Mouse (Mus musculus): ENCODE data around the gene Mapkap1. TPM values are rescaled to one million over a fixed set of nuclear protein-coding genes. Genes with fewer than 3 reads are reported as not detected.

Mapkap1 gene
- total RNA-seq, 2 experiments from 2014 or later, result 29.7 to 37.8 TPM

DNA sequence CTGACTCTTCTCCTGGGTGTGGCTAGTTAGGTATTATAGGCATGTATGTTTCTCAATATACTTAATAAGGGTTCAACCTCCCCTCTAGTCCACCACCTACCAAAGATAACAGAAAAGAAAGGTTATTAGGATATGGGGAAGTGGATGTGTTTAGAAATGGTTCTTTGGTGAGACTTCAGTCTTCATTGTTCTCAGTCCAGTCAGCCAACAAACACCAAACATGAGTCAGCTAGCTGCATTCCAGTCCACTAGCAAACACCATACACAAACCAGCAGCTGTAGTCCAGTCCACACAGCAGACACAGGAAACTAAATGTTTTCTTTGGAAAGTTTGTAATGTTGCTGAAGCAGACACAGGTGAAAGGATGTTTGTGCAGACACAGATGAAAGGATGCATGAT lies 121.9 kb downstream of the Mapkap1 start:
- ATAC-seq (ENCODE audit: poor library complexity, severe bottlenecking), result no peak

DNA sequence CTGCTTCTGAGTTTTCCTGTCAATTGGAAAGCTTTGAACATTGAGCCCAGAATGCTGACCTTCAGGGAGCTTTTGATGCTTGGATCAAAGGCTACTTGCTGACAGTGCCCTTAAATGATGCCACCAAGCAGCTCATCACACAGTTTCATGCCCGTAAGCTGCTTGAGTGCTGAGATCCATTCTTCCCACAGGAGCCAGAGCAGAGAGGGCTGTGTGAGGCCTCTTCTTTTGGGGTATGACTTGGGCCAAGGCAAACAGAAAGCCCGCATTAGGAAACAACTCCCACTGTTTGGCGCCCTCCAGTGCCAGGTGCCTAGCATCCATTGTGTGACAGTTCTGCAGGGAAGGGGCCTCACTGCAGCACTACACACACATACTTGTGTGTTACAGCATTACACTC lies 123.5 kb downstream of the Mapkap1 start:
- no peak for ATAC-seq (ENCODE audit: poor library complexity, severe bottlenecking)

DNA sequence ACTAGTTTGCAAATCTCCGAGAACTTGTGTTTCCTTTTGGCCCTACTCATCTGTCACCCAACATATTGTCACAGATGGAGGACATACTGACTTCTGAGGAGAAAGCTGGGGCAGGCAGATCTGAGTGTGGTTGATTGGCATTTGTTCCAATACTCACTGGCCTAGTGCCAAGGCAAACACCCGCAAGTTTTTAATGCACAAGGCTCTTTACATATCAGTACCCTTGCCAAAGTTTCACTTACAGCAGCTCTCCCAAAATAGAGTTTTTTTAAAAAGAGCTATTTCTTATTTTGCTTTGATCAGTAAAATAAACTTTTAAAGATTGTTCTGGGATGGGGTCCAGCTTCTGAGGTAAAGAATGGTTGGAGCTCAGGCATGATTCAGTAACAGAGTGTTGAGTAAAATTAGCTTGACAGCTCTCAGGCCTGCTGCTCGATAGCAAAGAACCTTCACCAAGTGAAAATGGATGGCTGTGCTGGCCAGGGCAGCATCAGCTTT lies 125.3 kb downstream of the Mapkap1 start:
- ATAC-seq (ENCODE audit: poor library complexity, severe bottlenecking), result no peak

DNA sequence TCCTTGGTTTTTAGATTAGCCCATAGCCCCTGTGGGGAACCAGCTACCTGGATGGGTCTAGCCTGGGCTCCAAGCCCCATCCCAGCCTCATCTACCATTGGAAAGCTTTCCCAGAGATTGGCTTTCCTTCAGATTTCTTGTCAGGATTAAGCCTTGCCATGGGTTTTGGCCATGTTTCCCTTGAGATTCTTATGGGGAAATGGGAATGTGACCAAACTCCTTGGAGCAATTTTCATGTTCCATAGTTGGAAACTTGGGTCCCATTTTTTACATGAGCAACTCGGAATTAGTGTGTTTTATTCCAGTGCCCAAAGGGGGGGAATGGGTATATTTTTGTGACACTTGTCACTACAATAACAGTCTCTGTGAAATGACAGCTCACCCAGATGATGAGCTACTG lies 125.8 kb downstream of the Mapkap1 start:
- no peak for ATAC-seq (ENCODE audit: poor library complexity, severe bottlenecking)

DNA sequence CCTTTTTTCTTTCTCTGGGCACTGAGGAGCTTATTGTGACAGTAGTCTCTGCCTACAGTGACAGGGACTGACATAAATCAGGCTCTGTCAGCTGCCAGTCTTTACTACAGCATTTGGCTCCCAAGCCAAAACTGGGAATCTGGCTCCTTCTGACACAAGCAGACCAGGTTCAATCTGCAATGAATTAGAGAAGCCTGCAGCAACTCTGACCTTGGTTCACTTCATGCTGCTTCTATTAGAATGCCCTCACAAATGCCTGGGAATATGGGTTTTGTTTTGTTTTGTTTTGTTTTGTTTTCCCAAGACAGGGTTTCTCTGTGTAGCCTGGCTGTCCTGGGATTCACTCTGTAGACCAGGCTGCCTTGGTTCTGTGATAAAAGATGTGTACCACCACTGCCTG lies 126.7 kb downstream of the Mapkap1 start:
- ATAC-seq (ENCODE audit: poor library complexity, severe bottlenecking), result no peak

DNA sequence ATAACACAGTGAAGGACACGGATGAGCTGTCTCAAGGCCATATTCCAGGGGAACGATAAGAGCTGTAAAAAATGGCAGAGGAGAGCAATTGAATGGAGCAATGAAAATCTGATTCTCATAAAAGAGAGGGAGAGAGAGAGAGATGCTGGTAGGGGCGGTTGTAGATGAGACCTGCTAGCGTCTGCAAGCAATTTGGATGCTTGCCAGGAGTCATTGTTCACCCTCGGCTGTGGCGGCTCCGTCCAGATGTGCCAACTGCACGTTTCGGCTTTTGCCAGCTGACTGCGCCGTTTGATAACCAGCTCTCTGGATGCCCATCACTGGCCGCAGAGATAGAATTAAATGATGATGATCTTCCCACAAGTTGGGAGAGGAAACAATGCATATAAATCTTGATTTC lies 128.4 kb downstream of the Mapkap1 start:
- no peak for ATAC-seq (ENCODE audit: poor library complexity, severe bottlenecking)

DNA sequence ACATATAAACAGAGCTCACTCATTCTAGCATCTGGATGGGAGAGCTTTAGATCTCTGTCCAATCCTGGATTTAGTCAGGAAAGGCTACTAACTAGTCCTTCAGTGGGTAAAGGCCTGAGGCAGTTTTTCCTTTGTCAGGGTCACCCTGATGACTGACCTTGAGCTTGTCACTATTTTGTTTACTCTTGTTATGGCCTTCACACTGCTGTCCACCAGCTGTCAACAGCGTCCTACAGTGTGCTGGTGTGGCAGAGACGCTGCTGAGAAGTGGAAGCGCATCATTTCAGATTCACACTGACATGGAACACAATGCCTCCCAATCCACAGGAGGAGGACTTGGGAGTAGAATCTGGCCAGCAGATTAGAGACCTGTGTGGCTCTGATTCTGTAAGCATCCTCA lies 130.8 kb downstream of the Mapkap1 start:
- no peak for ATAC-seq (ENCODE audit: poor library complexity, severe bottlenecking)

DNA sequence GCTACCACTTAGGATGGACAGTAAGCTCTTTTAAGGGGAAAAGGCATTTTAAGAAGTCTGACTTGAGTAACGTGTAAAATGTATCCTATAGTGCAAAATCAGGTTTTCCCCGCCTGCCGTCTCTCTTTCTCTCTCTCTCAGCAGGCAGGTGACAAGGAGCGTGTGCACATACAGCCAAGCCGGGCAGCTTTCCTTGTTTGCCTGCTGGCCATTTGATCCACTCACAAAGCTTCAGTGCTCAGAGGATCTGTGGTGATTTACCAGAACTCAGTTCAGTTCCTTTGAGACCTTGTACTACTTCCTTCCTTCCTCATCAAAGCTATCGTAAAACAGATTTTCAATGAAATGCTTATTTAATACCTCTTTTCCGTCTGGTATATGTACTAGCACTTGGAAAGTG lies 137.0 kb downstream of the Mapkap1 start:
- no peak for ATAC-seq (ENCODE audit: poor library complexity, severe bottlenecking)

DNA sequence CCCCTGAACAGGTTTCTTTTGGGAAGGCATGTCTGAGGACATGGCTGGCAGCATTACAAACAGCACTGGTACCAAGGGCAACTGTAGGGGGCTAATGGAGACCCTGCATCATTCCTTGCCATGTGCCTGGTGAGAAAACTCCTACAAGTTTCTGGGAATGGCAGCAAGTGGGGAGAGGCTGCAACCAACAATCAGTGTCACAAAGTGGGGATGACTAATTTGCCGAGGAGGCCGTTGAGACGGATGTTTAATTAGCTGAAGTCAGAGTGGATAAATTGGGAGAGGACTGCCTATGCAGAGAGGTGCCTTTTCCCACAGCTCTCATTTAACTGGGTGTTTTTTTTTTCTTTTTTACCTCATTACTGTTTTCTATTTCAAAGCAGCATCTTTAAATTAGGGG lies 137.4 kb downstream of the Mapkap1 start:
- no peak for ATAC-seq (ENCODE audit: poor library complexity, severe bottlenecking)

DNA sequence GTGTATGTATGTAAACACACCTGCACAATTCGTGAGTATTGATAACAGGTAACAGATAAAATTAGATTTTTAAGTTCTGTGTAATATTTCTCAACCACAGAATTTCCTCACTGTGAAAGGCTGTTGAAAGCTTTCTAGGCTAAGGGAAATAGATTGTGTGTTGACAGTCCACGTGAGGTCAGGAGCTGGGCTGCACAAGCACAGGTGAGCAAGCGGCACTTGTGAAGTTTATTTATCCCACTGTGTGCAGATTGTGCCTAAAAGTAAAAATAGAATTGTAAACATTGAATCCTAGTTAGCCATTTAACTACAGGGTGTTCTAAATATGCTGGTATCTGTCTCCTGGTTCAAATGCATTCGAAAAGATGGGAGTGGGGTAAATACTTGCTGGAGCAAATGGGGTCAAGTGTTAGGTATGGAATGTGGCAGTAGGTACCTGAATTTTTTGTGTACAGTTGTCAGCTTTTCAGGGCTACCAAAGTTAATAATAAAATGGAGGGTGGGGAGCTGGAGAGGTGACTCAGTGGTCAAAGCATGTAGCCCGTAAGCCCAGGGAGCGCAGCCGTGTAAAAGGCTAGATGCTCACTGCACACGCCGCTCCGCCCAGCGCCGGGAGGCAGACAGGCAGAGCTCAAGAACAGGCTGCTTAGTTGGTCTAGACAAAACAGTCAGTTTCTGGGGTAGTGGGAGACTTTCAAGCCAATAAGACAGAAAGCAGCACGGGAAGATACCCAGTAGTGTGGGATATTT lies 138.2 kb downstream of the Mapkap1 start:
- no peak for ATAC-seq (ENCODE audit: poor library complexity, severe bottlenecking)

DNA sequence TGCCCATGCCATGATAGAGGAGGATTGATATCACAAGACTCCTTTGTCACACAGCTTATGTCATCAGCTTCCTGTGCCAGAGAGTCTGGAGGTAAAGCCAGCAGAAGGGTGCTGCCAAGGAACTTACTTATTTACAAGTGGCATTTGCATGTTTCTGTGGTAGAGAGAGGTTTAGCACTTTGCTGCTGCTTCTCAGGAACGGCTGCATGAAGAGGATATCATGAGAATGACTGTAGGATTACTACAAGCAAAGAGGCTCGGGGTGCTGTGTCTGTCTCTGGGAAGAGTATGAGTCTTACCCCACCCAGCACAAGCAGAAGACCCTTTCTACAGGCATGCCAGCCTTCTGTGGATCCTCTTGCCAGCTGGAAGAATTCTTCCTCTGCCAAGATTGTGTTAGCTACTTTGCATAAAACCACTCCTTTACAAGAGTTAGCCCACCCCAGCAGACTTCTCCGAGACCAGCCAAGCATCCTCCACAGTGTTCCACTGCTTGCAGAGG lies 139.7 kb downstream of the Mapkap1 start:
- ATAC-seq (ENCODE audit: poor library complexity, severe bottlenecking), result no peak

DNA sequence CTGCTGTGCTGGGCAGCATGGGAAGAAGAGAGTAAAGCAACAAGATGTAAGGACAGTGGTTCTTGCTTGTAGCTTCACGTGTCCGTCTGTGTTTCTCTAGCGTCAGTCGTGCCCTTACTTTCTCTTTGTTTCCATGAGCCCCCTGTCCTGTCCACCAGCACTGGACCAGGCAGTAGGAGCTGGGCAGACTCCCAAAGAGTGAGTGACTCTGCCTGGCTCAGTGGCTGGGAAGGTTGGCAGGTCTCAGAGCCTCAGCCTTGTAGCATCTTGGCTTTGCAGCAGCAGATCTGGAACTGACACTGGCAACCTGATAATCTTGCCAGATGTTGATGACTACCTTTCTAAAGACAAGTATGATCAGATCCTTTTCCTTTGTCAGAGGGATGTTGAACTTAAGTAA lies 140.9 kb downstream of the Mapkap1 start:
- no peak for ATAC-seq (ENCODE audit: poor library complexity, severe bottlenecking)

DNA sequence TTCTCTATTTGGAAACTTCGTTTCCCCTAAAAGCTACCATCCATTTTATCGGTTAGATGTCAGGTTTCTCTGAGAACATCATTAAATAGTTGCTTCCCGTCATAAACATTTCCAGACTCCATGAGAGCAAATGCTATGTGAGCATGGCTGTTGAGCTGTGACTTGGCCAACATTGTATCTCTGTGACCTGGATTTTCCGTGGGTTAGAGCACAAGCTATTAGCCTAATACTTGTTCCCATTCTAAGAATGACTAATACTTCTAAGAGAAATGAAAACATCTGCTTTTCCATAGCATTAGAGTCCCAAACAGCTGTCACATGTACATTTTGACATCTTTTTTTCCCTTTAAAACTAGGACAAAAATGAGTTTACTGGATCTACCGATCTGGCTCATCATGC lies 142.4 kb downstream of the Mapkap1 start:
- ATAC-seq (ENCODE audit: poor library complexity, severe bottlenecking), result no peak

DNA sequence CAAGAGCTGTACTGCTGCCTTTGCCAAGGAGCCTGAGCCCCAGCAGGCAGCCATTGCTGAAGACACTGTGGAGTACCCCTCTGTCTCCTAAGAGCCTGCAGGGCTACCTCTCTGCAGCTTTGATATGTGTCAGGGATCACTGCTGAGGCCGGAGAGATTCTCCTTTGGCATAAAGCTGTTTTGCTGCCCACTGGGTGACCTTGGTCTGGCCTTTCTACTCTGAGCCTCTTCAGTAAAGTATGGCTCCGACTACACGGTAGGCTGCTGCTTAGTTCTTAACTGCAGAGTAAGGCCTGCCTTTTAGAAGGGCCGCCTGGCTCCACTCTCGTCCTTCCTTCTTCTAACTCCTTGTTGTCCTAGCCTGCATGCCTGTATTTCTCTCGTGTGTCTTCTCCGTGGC lies 142.9 kb downstream of the Mapkap1 start:
- no peak for ATAC-seq (ENCODE audit: poor library complexity, severe bottlenecking)

DNA sequence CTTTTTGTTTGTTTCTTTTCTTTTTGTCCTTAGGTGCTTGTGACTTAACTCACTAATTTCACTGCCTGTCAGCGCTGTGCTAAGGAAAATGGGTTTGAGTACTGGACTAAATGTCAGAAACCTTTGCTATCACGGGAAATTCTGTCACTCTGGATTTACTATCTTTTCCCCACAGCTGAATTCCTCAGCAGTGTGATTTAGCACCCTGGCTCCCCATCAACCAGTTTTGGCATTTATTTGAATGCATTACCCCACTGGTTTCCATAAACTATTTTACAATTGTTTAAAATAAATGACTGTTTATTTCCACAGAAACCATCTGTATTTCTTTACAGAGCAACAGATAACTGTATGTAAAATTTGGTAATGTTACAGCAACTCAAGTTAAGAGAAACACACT lies 146.2 kb downstream of the Mapkap1 start:
- no peak for ATAC-seq (ENCODE audit: poor library complexity, severe bottlenecking)

DNA sequence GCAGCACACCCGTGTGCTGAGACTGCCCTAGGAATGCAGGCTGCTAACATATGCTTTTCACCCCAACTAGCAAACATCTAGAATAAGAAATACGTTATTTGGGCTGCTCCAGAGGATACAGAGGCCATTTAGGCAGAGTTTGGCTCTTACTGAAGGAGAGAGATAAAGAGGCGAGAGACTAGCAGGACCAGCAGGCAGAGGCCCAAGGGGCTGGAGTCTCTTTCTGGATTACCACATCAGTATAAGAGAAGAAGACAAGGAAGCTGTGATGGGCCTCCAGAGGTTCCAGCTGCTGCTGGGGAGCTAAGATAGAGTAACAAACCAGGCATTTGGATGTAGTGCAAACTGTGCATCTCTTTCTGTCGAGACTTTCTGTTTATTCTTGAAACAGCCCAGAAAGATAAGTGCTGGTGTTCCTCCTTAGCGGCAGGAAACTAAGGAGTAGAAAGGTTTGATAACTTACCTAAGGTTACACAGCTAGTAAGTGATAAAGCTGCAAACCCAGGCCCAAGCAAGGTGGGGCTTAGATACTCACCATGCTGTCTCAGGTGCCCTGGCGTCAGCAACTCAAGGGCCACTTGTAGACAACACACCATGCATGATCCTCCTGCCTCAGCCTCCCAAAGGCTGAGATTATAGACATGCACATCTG lies 147.1 kb downstream of the Mapkap1 start:
- no peak for ATAC-seq (ENCODE audit: poor library complexity, severe bottlenecking)

DNA sequence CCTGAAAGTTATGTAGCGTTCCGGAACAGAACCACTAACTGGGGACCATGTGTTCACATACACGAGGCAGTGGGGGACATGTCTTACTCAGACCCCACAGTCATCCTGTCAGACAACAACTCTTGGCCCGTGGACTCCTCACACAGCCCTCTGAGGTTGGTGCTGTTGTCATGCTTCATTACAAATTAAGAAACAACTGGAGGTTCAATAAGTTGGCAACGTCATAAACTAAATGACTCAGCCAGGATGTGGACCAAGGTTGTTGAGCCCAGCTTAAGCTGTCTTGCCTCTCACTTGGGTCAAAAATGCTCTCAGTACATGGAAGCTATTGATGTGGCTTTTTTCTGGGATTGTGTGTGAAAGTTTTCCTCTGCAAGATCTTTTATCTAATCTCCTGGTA lies 153.6 kb downstream of the Mapkap1 start:
- ATAC-seq (ENCODE audit: poor library complexity, severe bottlenecking), result no peak

DNA sequence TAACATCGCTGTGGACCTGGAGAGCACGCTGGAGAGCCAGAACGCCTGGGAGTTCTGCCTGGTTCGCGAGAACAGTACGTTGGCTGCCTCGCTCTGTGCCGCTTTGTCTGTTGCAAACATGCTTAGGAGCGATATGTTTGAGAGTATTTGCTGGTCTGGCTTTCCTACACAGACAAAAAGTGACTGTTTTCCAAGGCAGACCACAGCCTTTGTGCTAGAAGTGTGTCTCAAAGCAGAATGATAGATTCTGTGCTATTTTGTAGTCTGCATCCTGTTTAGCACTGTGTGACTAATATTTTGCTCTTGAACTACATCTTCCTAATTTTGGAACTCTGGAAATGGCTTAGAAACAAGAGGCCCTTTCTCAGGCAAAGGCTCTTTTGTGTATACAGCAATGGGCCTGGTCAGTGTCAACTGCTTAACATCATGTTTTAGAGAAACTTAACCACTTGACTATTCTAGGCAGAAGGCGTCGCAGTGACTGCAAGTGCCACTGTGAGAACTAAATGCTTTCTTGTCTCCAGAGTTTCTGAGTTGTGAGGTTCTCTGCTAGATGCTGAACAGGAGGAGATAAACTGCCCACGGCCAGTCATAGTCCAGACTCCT lies 156.6 kb downstream of the Mapkap1 start:
- no peak for ATAC-seq (ENCODE audit: poor library complexity, severe bottlenecking)

DNA sequence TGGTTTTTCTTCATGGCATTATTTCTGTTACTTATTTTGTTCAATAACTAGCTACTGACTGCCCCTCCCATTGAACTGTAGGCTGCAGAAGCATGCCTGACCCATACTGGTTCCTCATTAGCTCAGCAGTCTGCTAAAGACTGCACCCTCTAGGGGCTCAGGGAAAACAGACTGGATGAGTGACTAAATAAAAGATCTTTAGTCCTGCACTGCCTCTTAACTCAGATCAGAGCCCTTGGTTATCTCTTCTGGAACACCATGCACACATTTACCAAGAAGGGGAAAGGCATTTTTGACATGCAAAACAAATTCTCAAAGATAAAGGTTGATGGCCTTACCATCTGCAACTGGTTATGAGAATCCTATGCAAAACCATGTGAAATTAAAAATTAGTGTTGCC lies 157.3 kb downstream of the Mapkap1 start:
- no peak for ATAC-seq (ENCODE audit: poor library complexity, severe bottlenecking)

DNA sequence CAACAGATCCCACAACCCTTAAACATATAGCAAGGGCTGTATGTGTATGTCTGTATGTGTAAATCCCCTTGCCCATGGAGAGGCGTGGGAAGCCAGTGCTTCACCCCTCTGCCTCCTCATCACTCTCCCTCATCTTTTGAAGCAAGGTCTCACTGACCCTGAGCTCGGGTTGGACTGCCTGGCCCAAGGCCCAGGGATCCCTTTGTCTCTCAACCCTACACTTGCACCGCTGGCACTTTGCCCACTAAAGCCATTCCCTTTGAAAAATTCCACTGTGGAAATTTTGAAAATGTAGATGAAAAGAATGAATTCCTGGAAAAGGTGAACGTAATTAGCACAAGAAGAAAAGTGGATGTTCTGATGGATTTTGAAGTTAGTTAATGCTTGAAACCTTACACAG lies 159.6 kb downstream of the Mapkap1 start:
- no peak for ATAC-seq (ENCODE audit: poor library complexity, severe bottlenecking)

DNA sequence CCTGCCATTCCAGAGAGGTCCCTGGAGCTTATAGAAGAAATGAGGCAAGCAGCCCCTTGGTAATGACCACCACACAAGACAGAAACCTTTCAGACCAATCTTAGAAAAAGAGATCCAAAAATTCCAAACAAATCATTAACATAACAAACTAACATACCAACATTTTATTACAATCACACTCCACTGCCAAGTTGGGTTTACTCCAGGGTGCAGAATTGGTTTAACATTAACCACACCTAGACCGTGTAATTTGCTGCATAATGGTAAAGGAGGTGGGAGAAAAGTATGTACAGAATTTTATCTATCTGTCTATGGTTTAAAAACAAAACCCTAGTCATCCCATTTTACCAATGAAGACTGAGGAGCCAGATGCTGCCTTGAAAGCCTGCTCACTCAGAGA lies 160.0 kb downstream of the Mapkap1 start:
- no peak for ATAC-seq (ENCODE audit: poor library complexity, severe bottlenecking)

DNA sequence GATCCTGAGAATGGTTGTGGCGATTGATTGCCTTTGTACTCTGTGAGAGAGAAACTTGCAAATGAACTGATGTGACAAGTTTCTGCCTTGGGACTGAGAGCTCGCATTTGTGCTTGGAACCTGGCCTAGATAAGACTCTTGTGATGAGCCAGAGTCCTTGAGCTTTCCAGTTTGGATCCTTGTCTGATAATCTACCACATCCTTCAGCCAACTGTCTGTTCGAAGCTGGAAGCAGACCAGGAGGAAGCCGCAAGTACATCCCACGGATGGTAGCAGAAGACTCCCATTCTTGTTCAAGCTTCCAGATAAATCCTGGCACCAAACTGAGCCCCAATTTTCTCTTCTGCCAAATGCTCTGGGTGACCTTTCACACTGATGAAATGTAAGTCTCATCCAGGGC lies 162.6 kb downstream of the Mapkap1 start:
- no peak for ATAC-seq (ENCODE audit: poor library complexity, severe bottlenecking)
